10 mouse cellular contexts compared by ENCODE assay signal in the genomic region with DNA sequence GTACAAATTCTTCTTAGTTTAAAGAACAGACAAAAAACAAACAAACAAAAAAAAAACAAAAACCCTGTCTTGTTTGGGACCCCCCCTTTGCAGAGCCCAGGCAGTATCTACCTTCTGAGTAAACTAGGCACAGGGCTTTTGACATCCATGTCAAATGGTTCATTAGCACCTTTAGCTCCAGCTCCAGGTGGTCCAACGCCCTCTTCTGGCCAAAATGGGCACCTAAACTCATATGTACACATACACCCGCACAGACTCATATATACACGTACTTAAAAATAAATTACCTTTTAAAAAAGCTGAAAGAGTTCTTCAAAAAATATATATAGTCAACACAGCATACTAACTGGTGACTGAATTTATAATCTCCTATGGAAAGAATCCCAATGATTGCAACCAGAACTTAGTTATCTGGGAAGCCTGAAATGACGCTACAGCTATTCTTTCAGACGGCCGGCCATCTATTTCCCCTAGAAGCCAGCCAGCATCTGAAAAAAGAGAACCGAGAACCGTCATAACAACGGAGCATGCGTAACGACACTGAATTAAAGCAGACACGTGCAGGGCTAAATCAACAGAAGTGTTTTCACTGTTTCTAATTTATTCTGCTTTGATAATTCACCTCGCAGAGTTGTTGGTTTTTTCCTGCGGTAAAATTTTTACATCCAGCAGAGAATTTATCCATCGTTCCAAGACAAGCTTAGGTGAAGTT.
DNase-seq lines count a peak whose midpoint lies in the region; ATAC-seq and TF ChIP-seq lines count a peak whose summit lies in the region.
"Had no signal": no experiment of that assay in that cellular context is flagged by ENCODE, and none has a peak within 500 bp of the region (broad histone marks: within the 10 kb centered on the region; RNA-seq: fewer than 3 reads in every experiment).

No protein-coding gene starts in this region.

- peak in 1 of 2 experiments; percentile 38 for DNase-seq in layer of hippocampus, adult 2 months (ENCODE audit: low spot score in 2 of 2)
- DNase-seq in layer of hippocampus, adult 8-10 months (ENCODE audit: low spot score in 2 of 2) = no peak
- peak; percentile 45 for DNase-seq in cerebellum, adult 8-10 months
- DNase-seq in heart, postnatal 4 days = no peak
- DNase-seq in heart, adult 9 months (ENCODE audit: low spot score in 2 of 2) = no peak
- no peak for DNase-seq in kidney, adult 9 months
- DNase-seq: liver had no signal

- H3K4me1 ChIP-seq in forebrain, embryonic 15.5 days = peaks cover 15% of the 10 kb centered on the region
- peaks cover 5% of the 10 kb centered on the region; the same call in 1 of the 2 replicates for H3K4me1 ChIP-seq in midbrain, embryonic 15.5 days

- H3K27ac ChIP-seq in layer of hippocampus, adult 2 months = peak overlapping the region; percentile 89
- H3K27ac ChIP-seq in forebrain, embryonic 15.5 days (replicated peaks) = peak overlapping the region; percentile 83
- peak overlapping the region; percentile 75 for H3K27ac ChIP-seq in midbrain, embryonic 15.5 days
- H3K27ac ChIP-seq: heart, embryonic 13.5 days had no signal

- no peaks in the 10 kb centered on the region for H3K9me3 ChIP-seq in forebrain, embryonic 15.5 days
- no peaks in the 10 kb centered on the region for H3K9me3 ChIP-seq in midbrain, embryonic 15.5 days

- no peak overlapping the region for H3K9ac ChIP-seq in forebrain, embryonic 15.5 days (replicated peaks)
- no peak overlapping the region for H3K9ac ChIP-seq in midbrain, embryonic 15.5 days
- H3K9ac ChIP-seq: heart, embryonic 13.5 days had no signal

- peak; percentile 79 for ATAC-seq in forebrain, embryonic 15.5 days (replicated peaks)
- ATAC-seq in midbrain, embryonic 15.5 days (replicated peaks) = peak; percentile 73

- H3K4me2 ChIP-seq in forebrain, embryonic 15.5 days (replicated peaks) = peak overlapping the region; percentile 42
- H3K4me2 ChIP-seq in midbrain, embryonic 15.5 days = peak overlapping the region; percentile 44
- H3K4me2 ChIP-seq: heart, embryonic 13.5 days had no signal

- H3K4me3 ChIP-seq in layer of hippocampus, adult 2 months = peak overlapping the region; percentile 18; the same call in 1 of the 2 replicates
- peak overlapping the region; percentile 23 for H3K4me3 ChIP-seq in forebrain, embryonic 15.5 days
- H3K4me3 ChIP-seq in midbrain, embryonic 15.5 days = peak overlapping the region; percentile 7
- H3K4me3 ChIP-seq: heart, embryonic 13.5 days had no signal

- no peaks in the 10 kb centered on the region for H3K27me3 ChIP-seq in forebrain, embryonic 15.5 days
- H3K27me3 ChIP-seq in midbrain, embryonic 15.5 days (replicated peaks) = 0 out of 2 replicates have a peak, but pooled peaks cover 4% of the 10 kb centered on the region
- H3K27me3 ChIP-seq: heart, embryonic 13.5 days had no signal

- TF ChIP-seq CTCF in layer of hippocampus, adult 2 months (conservative IDR thresholded peaks at IDR 0.05) = peak; percentile 48

- WGBS in forebrain, embryonic 15.5 days = 23% methylated on average over 15 of the region's 15 CpGs
- 40% methylated on average over 15 of the region's 15 CpGs for WGBS in midbrain, embryonic 15.5 days

- H3K36me3 ChIP-seq in forebrain, embryonic 15.5 days = no peaks in the 10 kb centered on the region
- no peaks in the 10 kb centered on the region for H3K36me3 ChIP-seq in midbrain, embryonic 15.5 days (replicated peaks)
- H3K36me3 ChIP-seq: heart, embryonic 13.5 days had no signal
